Mouse (Mus musculus) gastrocnemius, postnatal 36 days (tissue): Measurements from ENCODE around the gene Casp1. TPM values are rescaled to one million over a fixed set of nuclear protein-coding genes. Genes with fewer than 3 reads are reported as not detected.
A peak's percentile ranks its signal among the peaks of the same experiment; 100 is the strongest.

Source experiments
- DNase-seq, 2 experiments: peaks; one replicate each; pipeline ENCODE4 v3.0.0; 2022
- intact Hi-C: fragments of 180-260 bp; cut with DNase I; formaldehyde crosslinking; loops from one replicate; pipeline ENCODE4 v1.15.1; 2025
- long read RNA-seq, 2 experiments: library from polyadenylated mRNA; stranded (forward); transcript quantifications; one replicate each; pipeline ENCODE4 v2.0.0; 2021
- total RNA-seq, 2 experiments: library from RNA; stranded (reverse); gene quantifications; 2 replicates each; pipeline ENCODE4 v1.2.3; 2021

Casp1 gene
- under 1 TPM; 0.18 to 0.39 TPM for total RNA-seq
- long read RNA-seq, experiment 1, result 0 reads
- long read RNA-seq, experiment 2, result 0 reads

GRCm38 (mm10) chr9:5298329-5299131, at the start of gene Casp1:
Casp1 (plus strand) TSS chr9:5298517.
- intact Hi-C loops, result no loop called here
- no peak for DNase-seq

GRCm38 (mm10) chr9:5263951-5264475, 34.3 kb upstream of the Casp1 start:
- intact Hi-C loops, result no loop called here
- DNase-seq, result no peak

DNA sequence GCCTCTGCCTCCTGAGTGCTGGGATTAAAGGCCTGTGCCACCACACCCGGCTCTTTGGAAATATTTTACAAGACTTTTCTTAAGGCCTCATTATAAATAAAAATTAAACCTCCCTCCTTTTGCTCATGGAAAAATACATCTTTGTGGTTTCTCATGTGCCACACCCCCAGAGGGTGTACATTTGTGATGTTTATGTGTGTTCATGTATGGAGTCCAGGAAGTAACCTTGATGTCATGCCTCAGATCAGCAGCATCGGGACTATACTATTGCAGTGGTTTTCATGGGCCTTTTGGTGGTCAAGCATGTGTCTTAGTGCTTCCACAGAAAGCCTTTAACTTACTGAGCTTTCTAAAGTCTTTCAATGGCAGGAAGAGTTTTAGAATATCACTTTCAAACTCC, 28.0 kb upstream of the Casp1 start:
- intact Hi-C loops, result no loop called here
- no peak for DNase-seq

DNA sequence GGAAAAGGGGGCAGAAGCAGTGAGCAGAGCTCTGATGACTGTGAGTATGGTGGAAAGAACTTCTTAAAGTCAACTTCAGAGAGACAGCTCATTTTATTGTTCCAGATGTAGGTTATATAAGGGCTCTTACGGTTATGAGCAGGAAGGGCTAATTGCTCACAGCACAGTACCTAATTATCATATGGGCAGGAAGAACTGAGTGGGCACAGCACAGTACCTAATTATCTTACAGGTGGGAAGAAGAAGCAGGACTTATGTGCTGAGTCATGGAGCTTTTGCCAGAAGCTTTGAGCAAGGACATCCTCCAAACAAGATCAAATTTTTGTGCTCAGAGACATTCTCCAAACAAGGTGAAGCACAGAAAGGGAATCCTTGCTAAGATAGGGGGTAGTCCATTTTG, 27.4 kb upstream of the Casp1 start:
- no peak for DNase-seq
- intact Hi-C loops, result no loop called here

GRCm38 (mm10) chr9:5271334-5271845, 26.9 kb upstream of the Casp1 start:
- intact Hi-C loops, result no loop called here
- DNase-seq, result no peak

- intact Hi-C loops, result no loop called here
- no peak for DNase-seq
Measured at GRCm38 (mm10) chr9:5286071-5286470, 12.2 kb upstream of the Casp1 start.

- intact Hi-C loops, result no loop called here
- DNase-seq, result no peak
Measured at GRCm38 (mm10) chr9:5286597-5286996, 11.7 kb upstream of the Casp1 start.

DNA sequence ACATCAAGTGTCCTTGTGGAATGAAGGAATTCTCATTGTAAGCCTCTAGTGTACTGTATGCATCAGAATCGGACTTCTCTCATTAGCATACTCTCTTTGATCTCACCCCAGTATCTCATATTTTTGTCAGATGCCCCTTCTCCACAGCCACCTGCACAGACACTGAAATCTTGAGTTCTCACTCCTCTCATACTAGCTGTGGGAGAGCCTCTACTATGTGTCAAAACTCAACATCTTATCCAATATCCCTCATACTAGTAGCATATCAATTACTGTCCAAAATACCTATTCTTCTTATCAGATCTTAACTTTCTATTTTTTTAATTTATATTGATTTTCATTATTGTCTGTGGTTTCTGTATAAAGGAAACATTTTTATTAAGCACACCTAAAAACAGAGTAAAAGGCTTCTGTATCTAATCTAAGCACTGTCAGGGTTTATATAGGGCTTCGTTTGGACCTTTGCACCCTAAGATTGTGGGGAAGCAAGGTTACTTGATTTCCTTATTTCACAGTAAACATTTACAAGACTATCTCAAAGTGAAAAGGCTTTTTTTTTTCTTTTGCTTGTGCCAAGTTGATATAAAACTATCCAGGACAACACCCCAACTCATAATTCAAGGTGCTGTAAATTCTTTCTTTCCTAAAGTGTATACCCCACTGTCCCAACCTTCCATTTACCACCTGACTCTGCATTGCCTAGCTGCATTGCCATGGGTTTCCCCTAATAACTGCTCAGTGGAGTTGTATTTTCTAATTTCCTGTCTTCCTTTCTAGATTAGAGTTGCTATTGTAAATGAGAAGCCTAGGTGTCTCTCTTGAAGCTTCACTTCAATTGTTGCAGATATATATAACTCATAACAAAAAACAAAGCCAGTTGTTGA, 1.7 kb upstream of the Casp1 start:
- no peak for DNase-seq
- intact Hi-C loops, result no loop called here

DNA sequence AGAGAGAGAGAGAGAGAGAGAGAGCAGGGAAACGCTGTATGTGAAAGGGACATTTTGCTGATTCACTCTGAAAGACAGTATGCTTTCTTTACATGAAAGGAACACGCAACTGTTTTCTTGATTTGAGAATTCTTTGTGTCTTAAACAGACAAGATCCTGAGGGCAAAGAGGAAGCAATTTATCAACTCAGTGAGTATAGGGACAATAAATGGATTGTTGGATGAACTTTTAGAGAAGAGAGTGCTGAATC, 740 bp downstream of the Casp1 start:
- intact Hi-C loops, result no loop called here
- no peak for DNase-seq

- no peak for DNase-seq
- intact Hi-C loops, result no loop called here
Measured at GRCm38 (mm10) chr9:5308561-5308960, 10.2 kb downstream of the Casp1 start, which contains the start of gene Casp4. Casp4 (plus strand) TSS chr9:5308828.

- no peak for DNase-seq
- intact Hi-C loops, result no loop called here
Measured at GRCm38 (mm10) chr9:5310112-5310511, 11.8 kb downstream of the Casp1 start.

- DNase-seq, result no peak
- intact Hi-C loops, result no loop called here
Measured at GRCm38 (mm10) chr9:5311435-5311834, 13.1 kb downstream of the Casp1 start.

DNA sequence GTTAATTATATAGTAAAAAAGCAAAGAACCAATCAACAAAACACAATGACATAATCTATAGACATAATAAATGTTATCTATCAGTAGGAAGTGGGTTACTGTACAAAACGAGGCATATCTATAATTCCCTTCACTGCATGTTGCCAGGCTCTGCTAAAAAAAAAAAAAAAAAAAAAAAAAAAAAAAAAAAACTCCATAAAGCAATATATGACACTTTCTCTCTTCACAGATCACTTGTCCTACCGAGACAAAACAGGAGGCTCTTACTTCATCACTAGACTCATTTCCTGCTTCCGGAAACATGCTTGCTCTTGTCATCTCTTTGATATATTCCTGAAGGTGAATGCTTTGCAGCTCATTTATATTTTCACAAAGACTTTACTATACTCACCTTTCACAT, 29.9 kb downstream of the Casp1 start:
- no peak for DNase-seq
- intact Hi-C loops, result no loop called here

- intact Hi-C loops, result no loop called here
- DNase-seq, result no peak
Measured at GRCm38 (mm10) chr9:5332441-5332840, 34.1 kb downstream of the Casp1 start.

DNA sequence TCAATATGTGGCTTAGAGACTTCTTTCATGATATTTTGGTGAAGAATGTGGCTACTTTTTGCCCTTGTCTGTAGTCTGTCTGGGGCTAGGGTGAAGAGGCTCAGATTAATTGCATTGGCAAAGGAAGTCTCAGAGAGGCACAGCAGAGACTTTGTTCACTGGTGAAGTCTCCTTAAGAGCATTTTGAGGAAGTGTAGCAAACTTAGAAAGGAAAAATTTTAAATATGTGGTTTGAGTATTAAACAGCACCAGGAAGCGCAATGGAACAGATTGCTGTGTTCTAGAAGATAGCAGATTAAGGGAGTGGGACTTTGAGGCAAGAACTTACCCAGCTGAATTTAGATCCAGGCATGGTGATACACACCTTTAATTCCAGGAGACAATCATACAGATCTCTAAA, 35.1 kb downstream of the Casp1 start:
- no peak for DNase-seq
- intact Hi-C loops, result no loop called here

DNA sequence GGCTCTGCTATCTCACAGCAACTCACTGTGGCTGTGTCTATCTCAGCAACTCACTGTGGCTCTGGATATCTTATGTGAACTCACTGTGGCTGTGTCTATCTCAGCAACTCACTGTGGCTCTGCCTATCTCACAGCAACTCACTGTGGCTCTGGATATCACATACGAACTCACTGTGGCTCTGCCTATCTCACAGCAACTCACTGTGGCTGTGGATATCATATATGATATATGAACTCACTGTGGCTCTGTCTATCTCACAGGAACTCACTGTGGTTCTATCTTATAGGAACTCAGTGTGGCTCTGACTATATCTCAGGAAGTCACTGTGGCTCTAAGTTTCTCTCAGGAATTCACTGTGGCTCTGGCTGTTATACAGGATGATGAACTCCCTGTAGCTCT, 44.8 kb downstream of the Casp1 start:
- intact Hi-C loops, result no loop called here
- no peak for DNase-seq

DNA sequence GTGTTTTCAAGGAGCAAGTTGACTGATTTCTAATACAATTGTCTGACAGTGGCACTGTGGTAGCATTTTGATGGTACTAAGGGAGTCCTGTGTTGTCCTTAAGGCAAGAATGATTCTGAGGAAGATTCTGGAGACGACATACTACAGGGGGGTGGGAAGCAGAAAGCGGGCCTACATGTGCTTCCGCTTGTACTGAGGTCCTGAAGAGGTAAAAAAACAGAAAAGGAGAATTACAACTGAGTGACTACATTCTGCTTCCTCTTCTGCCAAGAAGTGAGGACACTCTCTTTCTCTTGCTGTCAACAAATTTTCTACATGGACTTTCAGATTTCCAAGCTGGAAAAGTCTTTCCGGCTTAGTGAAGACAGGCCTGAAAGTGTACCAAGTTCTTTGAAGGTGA, 45.8 kb downstream of the Casp1 start:
- no peak for DNase-seq

GRCm38 (mm10) chr9:5345291-5345898, 47.1 kb downstream of the Casp1 start, which contains the start of gene Casp12:
Casp12 (plus strand) TSS chr9:5345430.
- intact Hi-C loops, result no loop called here

More for the DNA sequence above, 45.8 kb downstream of the Casp1 start:
- intact Hi-C loops, result no loop called here

DNA sequence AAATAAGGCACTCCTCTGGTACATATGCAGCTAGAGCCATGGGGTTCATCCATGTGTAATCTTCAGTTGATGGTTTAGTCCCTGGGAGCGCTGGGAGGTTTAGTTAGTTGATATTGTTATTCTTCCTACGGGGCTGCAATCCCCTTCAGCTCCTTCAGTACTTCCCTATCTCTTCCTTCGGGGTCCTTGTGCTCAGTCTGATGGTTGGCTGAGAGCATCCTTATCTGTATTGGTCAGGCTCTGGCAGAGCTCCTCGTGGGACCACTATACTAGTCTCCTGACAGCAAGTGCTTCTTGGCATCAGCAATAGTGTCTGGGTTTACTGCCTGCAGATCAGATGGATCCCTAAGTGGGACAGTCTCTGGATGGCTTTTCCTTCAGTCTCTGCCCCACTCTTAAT, 49.1 kb downstream of the Casp1 start:
- DNase-seq, result no peak
- intact Hi-C loops, result no loop called here

More at GRCm38 (mm10) chr9:5345291-5345898, 47.1 kb downstream of the Casp1 start, which contains the start of gene Casp12:
- DNase-seq, result peak; percentile 12 to 14

DNA sequence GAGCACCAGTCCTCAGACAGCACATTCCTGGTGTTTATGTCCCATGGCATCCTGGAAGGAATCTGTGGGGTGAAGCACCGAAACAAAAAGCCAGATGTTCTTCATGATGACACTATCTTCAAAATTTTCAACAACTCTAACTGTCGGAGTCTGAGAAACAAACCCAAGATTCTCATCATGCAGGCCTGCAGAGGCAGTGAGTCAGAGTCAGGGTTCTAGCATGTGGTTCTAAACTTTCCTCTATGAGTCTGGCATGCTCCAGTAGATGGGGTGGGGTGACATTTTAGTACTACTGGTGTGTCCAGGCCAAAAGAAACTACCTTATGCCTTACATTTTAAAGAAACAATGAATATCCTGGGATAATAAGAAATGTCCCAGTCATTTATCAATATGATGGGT, 55.4 kb downstream of the Casp1 start:
- intact Hi-C loops, result no loop called here
- no peak for DNase-seq

DNA sequence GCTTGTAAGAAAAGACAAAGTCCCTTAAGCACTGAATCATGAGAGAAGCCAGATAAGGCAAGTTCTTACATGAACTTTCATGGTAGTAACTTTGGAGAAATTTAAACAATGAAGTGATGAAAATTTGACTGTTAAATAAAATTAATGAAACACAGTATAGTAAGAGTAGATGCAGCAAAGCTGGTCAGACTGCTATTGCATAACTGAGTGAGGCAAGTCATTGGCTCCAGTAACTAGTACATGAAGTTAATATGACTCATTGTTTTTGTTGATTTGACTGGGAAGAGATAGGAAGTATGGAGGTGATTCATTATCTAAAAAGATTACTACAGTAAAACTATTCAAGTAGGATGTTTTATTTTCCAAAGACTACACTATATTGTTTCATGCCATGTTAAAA, 58.5 kb downstream of the Casp1 start:
- DNase-seq, result no peak
- intact Hi-C loops, result no loop called here
